12 mouse cellular contexts compared by ENCODE assay signal in genomic region chr4:54021069-54021829, GRCm38 (mm10).
DNase-seq lines count a peak whose midpoint lies in the region; ATAC-seq and TF ChIP-seq lines count a peak whose summit lies in the region.
"Had no signal": no experiment of that assay in that cellular context is flagged by ENCODE, and none has a peak within 500 bp of the region (broad histone marks: within the 10 kb centered on the region; RNA-seq: fewer than 3 reads in every experiment).

No protein-coding gene starts in this region.

- no peak for TF ChIP-seq CTCF in left cerebral cortex, adult 2 months (IDR thresholded peaks at IDR 0.05)
- no peak for TF ChIP-seq CTCF in embryonic fibroblast, embryonic 13.5 days (IDR thresholded peaks at IDR 0.05; ENCODE audit: borderline replicate concordance, insufficient read depth, low read length)
- no peak for TF ChIP-seq CTCF in hindbrain, postnatal 0 days (IDR thresholded peaks at IDR 0.05; ENCODE audit: low read depth)

- no peaks in the 10 kb centered on the region for H3K9me3 ChIP-seq in hindbrain, postnatal 0 days (ENCODE audit: low read length)
- H3K9me3 ChIP-seq in neural tube, embryonic 14.5 days (ENCODE audit: control insufficient read depth, low read length), result no peaks in the 10 kb centered on the region
- H3K9me3 ChIP-seq in intestine, embryonic 15.5 days, result no peaks in the 10 kb centered on the region
- H3K9me3 ChIP-seq: heart, embryonic 12.5 days; liver, embryonic 12.5 days had no signal

- H3K27ac ChIP-seq in left cerebral cortex, adult 2 months, result no peak overlapping the region
- peak overlapping the region; percentile 49 for H3K27ac ChIP-seq in embryonic fibroblast, embryonic 13.5 days (ENCODE audit: insufficient read depth, low read length)
- H3K27ac ChIP-seq in hindbrain, postnatal 0 days, result peak overlapping the region; percentile 46
- H3K27ac ChIP-seq in neural tube, embryonic 14.5 days (ENCODE audit: low read depth, low read length), result peak overlapping the region; percentile 66
- H3K27ac ChIP-seq in intestine, embryonic 15.5 days, result no peak overlapping the region
- H3K27ac ChIP-seq: liver, embryonic 12.5 days had no signal

- no peaks in the 10 kb centered on the region for H3K36me3 ChIP-seq in hindbrain, postnatal 0 days (ENCODE audit: insufficient read depth, low read length)
- no peaks in the 10 kb centered on the region for H3K36me3 ChIP-seq in neural tube, embryonic 14.5 days (ENCODE audit: control insufficient read depth, insufficient read depth, low read length)
- no peaks in the 10 kb centered on the region for H3K36me3 ChIP-seq in intestine, embryonic 15.5 days
- H3K36me3 ChIP-seq: heart, embryonic 12.5 days; liver, embryonic 12.5 days had no signal

- 0 out of 2 replicates have a peak overlapping the region, but pooled peaks have one; percentile 5 for H3K4me2 ChIP-seq in hindbrain, postnatal 0 days (ENCODE audit: low read depth, low read length)
- no peak overlapping the region for H3K4me2 ChIP-seq in neural tube, embryonic 14.5 days (ENCODE audit: low read depth, low read length)
- no peak overlapping the region for H3K4me2 ChIP-seq in intestine, embryonic 15.5 days (replicated peaks)
- H3K4me2 ChIP-seq: heart, embryonic 12.5 days; liver, embryonic 12.5 days had no signal

- H3K4me3 ChIP-seq in left cerebral cortex, adult 2 months, result peak overlapping the region; percentile 22; the same call in 1 of the 2 replicates
- H3K4me3 ChIP-seq in embryonic fibroblast, embryonic 13.5 days (ENCODE audit: insufficient read depth, low read length), result no peak overlapping the region
- no peak overlapping the region for H3K4me3 ChIP-seq in hindbrain, postnatal 0 days (ENCODE audit: low read length)
- no peak overlapping the region for H3K4me3 ChIP-seq in neural tube, embryonic 14.5 days (ENCODE audit: low read depth, low read length)
- H3K4me3 ChIP-seq in intestine, embryonic 15.5 days (replicated peaks), result no peak overlapping the region
- H3K4me3 ChIP-seq: heart, embryonic 12.5 days; liver, embryonic 12.5 days had no signal

- H3K9ac ChIP-seq in hindbrain, postnatal 0 days (replicated peaks; ENCODE audit: low read length), result peak overlapping the region; percentile 31; the same call in 1 of the 2 replicates
- H3K9ac ChIP-seq in neural tube, embryonic 14.5 days (replicated peaks; ENCODE audit: low read depth, low read length), result no peak overlapping the region; the same call in 1 of the 2 replicates
- no peak overlapping the region for H3K9ac ChIP-seq in intestine, embryonic 15.5 days
- H3K9ac ChIP-seq: heart, embryonic 12.5 days; liver, embryonic 12.5 days had no signal

- peak; percentile 58; the same call in 1 of the 2 replicates for ATAC-seq in hindbrain, postnatal 0 days
- peak; percentile 90 for ATAC-seq in neural tube, embryonic 14.5 days (ENCODE audit: low read depth)
- no peak for ATAC-seq in intestine, embryonic 15.5 days
- ATAC-seq: liver, embryonic 12.5 days had no signal

- DNase-seq in left cerebral cortex, adult 2 months (ENCODE audit: extremely low spot score in 1 of 2, low spot score in 2 of 2), result peak in 1 of 2 experiments; percentile 16
- no peak for DNase-seq in left cerebral cortex, postnatal 14 days (ENCODE audit: low spot score in 2 of 2)
- peak; percentile 32 for DNase-seq in hindbrain, postnatal 0 days (ENCODE audit: low spot score)
- no peak for DNase-seq in testis, postnatal 10 days (ENCODE audit: low spot score)
- DNase-seq in lung, postnatal 10 days, result no peak
- DNase-seq: cerebellum, adult 11-12 months; thymus, postnatal 4 days had no signal

- H3K4me1 ChIP-seq in embryonic fibroblast, embryonic 13.5 days (ENCODE audit: control insufficient read depth, insufficient read depth, low read length), result peaks cover 8% of the 10 kb centered on the region
- peaks cover 10% of the 10 kb centered on the region; the same call in 1 of the 2 replicates for H3K4me1 ChIP-seq in hindbrain, postnatal 0 days (ENCODE audit: insufficient read depth, low read length)
- peaks cover 7% of the 10 kb centered on the region; the same call in 1 of the 2 replicates for H3K4me1 ChIP-seq in neural tube, embryonic 14.5 days (ENCODE audit: control insufficient read depth, insufficient read depth, low read length)
- 0 out of 2 replicates have a peak, but pooled peaks cover 2% of the 10 kb centered on the region for H3K4me1 ChIP-seq in intestine, embryonic 15.5 days (replicated peaks)
- H3K4me1 ChIP-seq: heart, embryonic 12.5 days; liver, embryonic 12.5 days had no signal

- TF ChIP-seq POLR2A in embryonic fibroblast, embryonic 13.5 days (IDR thresholded peaks at IDR 0.05; ENCODE audit: low read depth, low read length), result no peak

- H3K27me3 ChIP-seq in hindbrain, postnatal 0 days (ENCODE audit: insufficient read depth, low read length), result no peaks in the 10 kb centered on the region
- no peaks in the 10 kb centered on the region for H3K27me3 ChIP-seq in neural tube, embryonic 14.5 days (ENCODE audit: control insufficient read depth, insufficient read depth, low read length)
- no peaks in the 10 kb centered on the region for H3K27me3 ChIP-seq in intestine, embryonic 15.5 days (replicated peaks)
- H3K27me3 ChIP-seq: heart, embryonic 12.5 days; liver, embryonic 12.5 days had no signal

- 11% methylated on average over 12 of the region's 12 CpGs for WGBS in hindbrain, postnatal 0 days
- 9% methylated on average over 12 of the region's 12 CpGs for WGBS in neural tube, embryonic 14.5 days
- 50% methylated on average over 12 of the region's 12 CpGs for WGBS in intestine, embryonic 15.5 days

- intact Hi-C loops in left cerebral cortex, adult 2 months (cut with DNase I), result no loop called here
- intact Hi-C loops in left cerebral cortex, postnatal 14 days (cut with DNase I), result no loop called here

Comparison
In these comparisons a context has a peak if more than half of its experiments do, and no peak if none do; other contexts are left out.
1. H3K27ac ChIP-seq: peak in embryonic fibroblast, embryonic 13.5 days (single experiment), hindbrain, postnatal 0 days (single experiment) and neural tube, embryonic 14.5 days (single experiment); none in left cerebral cortex, adult 2 months (single experiment) and intestine, embryonic 15.5 days (single experiment).